Mouse (Mus musculus): ENCODE data around the gene Dkk3. TPM values are rescaled to one million over a fixed set of nuclear protein-coding genes. Genes with fewer than 3 reads are reported as not detected.

The Dkk3 gene
- polyA plus RNA-seq, 1 experiment from 2014 or later: 32.0 TPM

DNA sequence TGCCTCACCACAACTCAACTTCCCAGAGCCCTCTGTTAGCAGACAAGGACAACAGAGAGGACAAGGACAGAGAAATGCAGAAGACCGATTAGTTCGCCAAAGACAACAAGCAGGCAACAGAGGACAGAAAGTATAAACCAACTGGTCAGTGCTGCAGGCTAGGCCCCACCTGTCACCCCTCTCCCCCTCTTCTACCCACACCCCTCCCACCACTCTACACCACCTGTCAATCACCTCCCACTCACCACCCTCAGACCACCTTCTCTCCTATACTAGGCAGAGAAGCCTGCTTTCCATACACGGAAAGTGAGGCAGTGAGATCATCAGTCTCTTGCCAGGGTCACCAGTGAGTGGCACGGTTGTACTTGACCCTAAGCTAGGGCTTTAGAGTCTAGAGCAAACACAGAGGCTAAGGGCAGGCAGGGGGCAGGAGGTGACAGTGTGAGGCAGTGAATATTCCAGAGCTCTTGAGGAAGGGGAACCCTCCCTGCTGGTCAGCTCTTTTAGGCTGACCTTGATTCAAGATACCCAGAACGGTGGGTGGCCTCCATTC, 31.7 kb downstream of the Dkk3 start:
- no peak for ATAC-seq (ENCODE audit: low FRiP score)
- H3K9ac ChIP-seq: no peak overlapping the region
- no peak overlapping the region for H3K4me3 ChIP-seq (replicated peaks; ENCODE audit: low read length)
- H3K4me1 ChIP-seq (replicated peaks; ENCODE audit: control insufficient read depth, insufficient read depth, low read length): no peaks in the 10 kb centered on the region
- no peaks in the 10 kb centered on the region for H3K9me3 ChIP-seq (ENCODE audit: control insufficient read depth, low read length)
- no peak overlapping the region for H3K27ac ChIP-seq
- H3K27me3 ChIP-seq (ENCODE audit: control insufficient read depth, insufficient read depth, low read length): no peaks in the 10 kb centered on the region
- H3K36me3 ChIP-seq (replicated peaks; ENCODE audit: control insufficient read depth, insufficient read depth): no peaks in the 10 kb centered on the region
- WGBS: 69% methylated on average over 5 of the region's 5 CpGs
- no peak overlapping the region for H3K4me2 ChIP-seq (replicated peaks)
- DNase-seq (ENCODE audit: low spot score): no peak

DNA sequence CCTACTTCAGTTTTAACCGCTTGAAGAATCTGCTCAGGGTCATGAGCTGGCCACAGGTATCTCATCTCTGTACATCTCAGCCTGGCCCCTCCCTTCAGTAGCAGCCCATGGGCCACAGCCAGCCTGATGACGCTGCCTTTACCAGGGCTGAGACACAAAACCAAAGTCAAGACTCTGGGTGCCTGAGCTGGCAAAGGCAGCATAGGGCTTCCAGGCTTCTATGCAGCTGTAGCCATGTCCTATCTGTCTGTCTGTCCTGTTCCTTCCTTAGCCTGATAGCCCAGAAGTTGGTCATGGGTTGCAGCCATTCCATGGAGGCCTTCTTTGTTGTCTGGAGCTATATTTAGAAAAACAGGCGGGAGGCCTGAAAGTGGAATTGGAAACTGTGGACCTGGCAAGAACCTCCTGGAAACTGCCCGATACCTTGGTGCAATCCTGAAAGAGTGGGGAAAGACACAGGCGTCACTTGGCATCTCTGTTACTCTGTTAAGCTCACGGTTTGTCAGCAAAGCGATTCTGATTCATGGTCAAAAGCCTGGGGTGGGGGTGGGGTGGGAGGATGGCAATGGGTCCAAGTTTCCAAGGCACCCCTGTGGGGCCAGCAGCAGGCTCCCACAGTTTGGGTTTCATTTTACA, 33.1 kb downstream of the Dkk3 start:
- DNase-seq (ENCODE audit: low spot score) (no peak), ATAC-seq (ENCODE audit: low FRiP score) (no peak)
- no peaks in the 10 kb centered on the region for H3K9me3 ChIP-seq (ENCODE audit: control insufficient read depth, low read length)
- no peak overlapping the region for H3K4me3 ChIP-seq (replicated peaks; ENCODE audit: low read length)
- 87% methylated on average over 7 of the region's 7 CpGs for WGBS
- H3K4me2 ChIP-seq (replicated peaks): no peak overlapping the region
- no peak overlapping the region for H3K9ac ChIP-seq
- H3K27ac ChIP-seq: no peak overlapping the region
- H3K36me3 ChIP-seq (replicated peaks; ENCODE audit: control insufficient read depth, insufficient read depth): no peaks in the 10 kb centered on the region
- H3K27me3 ChIP-seq (ENCODE audit: control insufficient read depth, insufficient read depth, low read length): no peaks in the 10 kb centered on the region
- H3K4me1 ChIP-seq (replicated peaks; ENCODE audit: control insufficient read depth, insufficient read depth, low read length): no peaks in the 10 kb centered on the region

DNA sequence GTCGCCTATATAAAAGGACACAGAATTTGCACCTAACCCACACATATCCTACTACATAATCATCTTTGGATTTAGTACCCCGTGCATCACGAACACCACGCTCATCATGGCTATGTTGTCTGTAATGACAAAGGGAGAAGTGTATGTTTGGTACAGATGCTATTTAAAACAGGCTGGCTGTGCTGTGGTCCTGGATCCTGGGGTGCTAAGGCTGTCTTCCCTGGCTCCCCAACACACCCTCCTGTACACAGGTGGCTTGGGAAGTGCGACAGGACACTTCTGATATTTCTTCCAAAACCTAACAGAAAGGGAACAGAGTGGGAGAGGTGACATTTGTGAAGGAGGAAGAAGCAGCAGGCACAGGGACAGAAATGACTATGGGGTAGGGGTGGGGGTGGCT, 35.2 kb downstream of the Dkk3 start:
- Histone ChIP-seq H3K4me3 (replicated peaks; ENCODE audit: low read length) (no peak overlapping the region), H3K4me2 (replicated peaks) (no peak overlapping the region), H3K4me1 (replicated peaks; ENCODE audit: control insufficient read depth, insufficient read depth, low read length) (no peaks in the 10 kb centered on the region), H3K36me3 (replicated peaks; ENCODE audit: control insufficient read depth, insufficient read depth) (no peaks in the 10 kb centered on the region), H3K27me3 (ENCODE audit: control insufficient read depth, insufficient read depth, low read length) (no peaks in the 10 kb centered on the region), H3K27ac (no peak overlapping the region), H3K9ac (no peak overlapping the region), H3K9me3 (ENCODE audit: control insufficient read depth, low read length) (no peaks in the 10 kb centered on the region)
- ATAC-seq (ENCODE audit: low FRiP score) (no peak), DNase-seq (ENCODE audit: low spot score) (no peak)
- 92% methylated on average over 5 of the region's 5 CpGs for WGBS

DNA sequence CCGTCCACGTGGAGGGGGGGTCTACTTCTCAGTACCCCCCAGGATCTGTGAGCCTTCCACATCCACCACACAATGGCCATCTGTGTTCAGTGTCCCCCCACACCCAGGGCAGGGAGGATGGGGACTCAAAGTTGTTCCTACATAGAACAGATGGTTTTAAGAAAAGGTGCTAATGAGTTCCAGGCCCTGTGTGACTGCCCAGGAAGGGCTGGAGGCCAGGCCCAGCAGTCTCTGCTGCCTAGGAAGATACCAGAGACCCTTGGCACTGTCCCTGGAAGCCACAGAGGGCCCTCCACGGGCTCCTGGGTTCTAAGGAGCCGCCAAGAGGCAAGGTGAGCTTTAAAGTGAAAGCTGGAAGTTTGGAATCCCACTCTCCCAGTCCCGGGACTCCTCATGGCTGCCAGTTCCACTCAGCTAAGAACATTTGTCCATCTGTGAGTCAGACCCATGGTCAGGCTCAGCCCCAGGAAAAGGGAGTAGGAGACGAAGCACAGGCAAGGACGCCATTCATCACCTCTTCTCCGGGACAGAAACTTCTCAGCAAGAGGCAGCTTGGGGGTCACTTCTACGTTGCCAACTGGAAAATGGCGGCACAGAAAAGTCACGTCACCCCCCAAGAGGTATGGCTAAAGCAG, 36.9 kb downstream of the Dkk3 start:
- Histone ChIP-seq H3K4me2 (replicated peaks) (no peak overlapping the region), H3K9ac (no peak overlapping the region), H3K27me3 (ENCODE audit: control insufficient read depth, insufficient read depth, low read length) (no peaks in the 10 kb centered on the region), H3K36me3 (replicated peaks; ENCODE audit: control insufficient read depth, insufficient read depth) (no peaks in the 10 kb centered on the region), H3K27ac (no peak overlapping the region), H3K4me1 (replicated peaks; ENCODE audit: control insufficient read depth, insufficient read depth, low read length) (no peaks in the 10 kb centered on the region), H3K4me3 (replicated peaks; ENCODE audit: low read length) (no peak overlapping the region), H3K9me3 (ENCODE audit: control insufficient read depth, low read length) (no peaks in the 10 kb centered on the region)
- ATAC-seq (ENCODE audit: low FRiP score) (no peak), DNase-seq (ENCODE audit: low spot score) (no peak)
- 80% methylated on average over 11 of the region's 11 CpGs for WGBS

DNA sequence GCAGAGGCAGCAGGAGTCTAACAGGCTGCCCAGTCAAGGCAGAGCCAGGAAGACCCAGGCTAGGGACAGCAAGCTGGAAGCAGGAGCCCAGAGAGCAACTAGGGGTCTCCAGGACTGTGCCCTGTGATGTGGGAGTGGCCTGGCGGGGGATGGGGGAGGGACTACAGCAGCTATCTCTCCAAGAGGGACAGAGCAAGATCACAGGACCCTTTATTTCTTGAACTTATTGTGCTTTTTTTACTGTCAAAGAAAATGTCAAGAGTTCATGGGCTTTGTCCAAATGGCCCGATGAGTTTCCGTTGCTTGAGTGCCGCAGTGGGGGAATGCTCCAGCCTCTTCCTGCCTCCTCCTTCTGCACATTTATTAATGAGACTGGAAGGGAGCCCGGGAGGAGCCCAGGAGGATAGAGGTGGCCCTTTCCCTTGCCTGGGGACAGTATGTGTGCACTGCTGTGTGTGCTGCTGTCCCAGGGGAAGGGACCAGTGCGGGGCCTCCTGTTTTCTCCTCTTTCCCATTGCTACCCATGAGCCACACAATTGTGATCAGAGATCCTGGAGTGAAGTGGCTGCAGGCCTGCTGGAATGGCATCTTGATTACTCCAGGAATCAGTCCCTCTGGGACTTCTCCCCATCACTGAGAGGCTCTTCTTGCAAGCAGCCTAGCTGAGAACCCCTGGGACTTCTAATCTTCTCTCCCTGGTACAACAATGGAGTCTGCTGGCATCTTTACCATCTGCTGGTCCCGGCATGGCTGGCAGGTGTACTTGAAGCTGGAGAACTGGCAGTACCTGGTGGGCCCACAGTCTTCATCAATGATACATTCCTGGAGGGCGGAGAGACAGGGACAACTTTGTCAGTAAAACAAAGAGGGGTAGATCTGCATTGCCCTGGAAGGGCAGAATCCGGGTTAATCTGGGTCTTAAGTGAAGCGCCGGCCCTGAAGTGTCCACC, 37.7 kb downstream of the Dkk3 start:
- DNase-seq (ENCODE audit: low spot score): no peak
- no peaks in the 10 kb centered on the region for H3K4me1 ChIP-seq (replicated peaks; ENCODE audit: control insufficient read depth, insufficient read depth, low read length)
- no peak overlapping the region for H3K27ac ChIP-seq
- no peaks in the 10 kb centered on the region for H3K27me3 ChIP-seq (ENCODE audit: control insufficient read depth, insufficient read depth, low read length)
- WGBS: 59% methylated on average over 11 of the region's 11 CpGs
- no peaks in the 10 kb centered on the region for H3K36me3 ChIP-seq (replicated peaks; ENCODE audit: control insufficient read depth, insufficient read depth)
- no peak overlapping the region for H3K4me2 ChIP-seq (replicated peaks)
- ATAC-seq (ENCODE audit: low FRiP score): no peak
- no peak overlapping the region for H3K9ac ChIP-seq
- H3K9me3 ChIP-seq (ENCODE audit: control insufficient read depth, low read length): no peaks in the 10 kb centered on the region
- H3K4me3 ChIP-seq (replicated peaks; ENCODE audit: low read length): no peak overlapping the region

DNA sequence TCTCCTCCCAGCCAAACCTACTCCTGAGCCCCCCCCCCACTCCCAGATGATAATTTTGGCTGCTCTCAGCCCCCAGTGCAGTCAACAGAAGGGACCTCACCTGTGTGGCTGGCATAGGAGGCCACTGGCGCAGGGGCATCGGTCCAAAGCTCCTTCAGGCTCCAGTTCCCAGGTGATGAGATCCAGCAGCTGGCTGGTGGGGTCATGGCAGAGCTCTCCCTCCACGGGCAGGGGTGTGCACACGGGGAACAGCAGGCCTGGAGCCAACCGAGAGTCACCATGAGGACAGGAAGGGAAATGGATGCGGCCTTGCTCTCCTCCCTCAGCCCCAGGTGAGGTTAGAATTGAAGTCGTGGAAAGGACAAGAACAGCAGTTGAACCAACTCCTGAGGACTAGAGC, 39.6 kb downstream of the Dkk3 start:
- WGBS: 87% methylated on average over 7 of the region's 7 CpGs
- Histone ChIP-seq H3K9ac (no peak overlapping the region), H3K9me3 (ENCODE audit: control insufficient read depth, low read length) (no peaks in the 10 kb centered on the region), H3K4me3 (replicated peaks; ENCODE audit: low read length) (no peak overlapping the region), H3K27me3 (ENCODE audit: control insufficient read depth, insufficient read depth, low read length) (no peaks in the 10 kb centered on the region), H3K4me1 (replicated peaks; ENCODE audit: control insufficient read depth, insufficient read depth, low read length) (no peaks in the 10 kb centered on the region), H3K27ac (no peak overlapping the region), H3K36me3 (replicated peaks; ENCODE audit: control insufficient read depth, insufficient read depth) (no peaks in the 10 kb centered on the region), H3K4me2 (replicated peaks) (no peak overlapping the region)
- ATAC-seq (ENCODE audit: low FRiP score): no peak
- no peak for DNase-seq (ENCODE audit: low spot score)

DNA sequence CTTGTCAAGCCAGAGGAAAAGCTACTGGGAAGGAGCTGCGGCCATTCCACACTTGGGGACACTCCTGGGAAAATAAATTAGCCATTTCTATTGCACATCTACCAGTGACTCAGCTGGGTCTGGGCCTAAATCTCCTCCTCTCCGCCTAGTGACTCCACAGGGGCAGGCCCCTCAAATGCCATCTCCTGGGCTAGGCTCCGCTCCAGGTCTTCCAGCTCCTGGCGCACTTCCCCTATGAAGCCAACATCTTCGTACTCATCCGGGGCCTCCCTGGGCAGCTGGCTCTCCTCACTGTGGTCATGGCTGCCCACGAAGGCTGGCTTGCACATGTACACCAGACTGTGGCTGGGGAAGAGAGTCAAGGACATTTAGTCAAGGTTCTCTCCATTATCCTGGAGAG, 40.8 kb downstream of the Dkk3 start:
- no peak for ATAC-seq (ENCODE audit: low FRiP score)

DNA sequence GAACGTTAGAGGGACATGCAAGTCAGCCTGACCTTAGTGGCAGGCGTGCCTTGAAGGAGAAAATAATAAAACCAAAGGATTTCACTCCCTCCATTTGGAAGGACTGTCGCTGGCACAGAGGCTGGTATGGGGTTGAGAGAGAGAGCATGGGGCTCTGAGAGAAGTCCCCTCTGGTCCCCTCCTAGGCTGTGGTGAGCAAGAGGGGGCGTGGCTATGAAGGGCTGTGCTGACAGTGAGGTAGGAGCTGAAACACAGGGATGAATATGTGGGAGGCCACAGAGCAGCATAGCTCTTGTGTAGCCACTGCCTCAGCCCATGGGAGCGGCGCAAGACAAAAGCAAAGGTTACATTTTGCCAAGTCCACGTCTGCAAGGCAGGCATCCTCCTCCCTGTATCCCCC, 41.4 kb downstream of the Dkk3 start:
- ATAC-seq (ENCODE audit: low FRiP score): no peak
- H3K27ac ChIP-seq: no peak overlapping the region
- H3K9ac ChIP-seq: no peak overlapping the region
- no peak overlapping the region for H3K4me2 ChIP-seq (replicated peaks)
- WGBS: 80% methylated on average over 7 of the region's 7 CpGs
- H3K36me3 ChIP-seq (replicated peaks; ENCODE audit: control insufficient read depth, insufficient read depth): 0 out of 2 replicates have a peak, but pooled peaks cover under 1% of the 10 kb centered on the region
- DNase-seq (ENCODE audit: low spot score): no peak
- H3K4me1 ChIP-seq (replicated peaks; ENCODE audit: control insufficient read depth, insufficient read depth, low read length): no peaks in the 10 kb centered on the region
- H3K27me3 ChIP-seq (ENCODE audit: control insufficient read depth, insufficient read depth, low read length): no peaks in the 10 kb centered on the region
- no peaks in the 10 kb centered on the region for H3K9me3 ChIP-seq (ENCODE audit: control insufficient read depth, low read length)
- no peak overlapping the region for H3K4me3 ChIP-seq (replicated peaks; ENCODE audit: low read length)

More for the DNA sequence above, 40.8 kb downstream of the Dkk3 start:
- Histone ChIP-seq H3K36me3 (replicated peaks; ENCODE audit: control insufficient read depth, insufficient read depth) (no peaks in the 10 kb centered on the region), H3K4me1 (replicated peaks; ENCODE audit: control insufficient read depth, insufficient read depth, low read length) (no peaks in the 10 kb centered on the region), H3K4me2 (replicated peaks) (no peak overlapping the region), H3K9ac (no peak overlapping the region), H3K27ac (no peak overlapping the region), H3K27me3 (ENCODE audit: control insufficient read depth, insufficient read depth, low read length) (no peaks in the 10 kb centered on the region), H3K4me3 (replicated peaks; ENCODE audit: low read length) (no peak overlapping the region), H3K9me3 (ENCODE audit: control insufficient read depth, low read length) (no peaks in the 10 kb centered on the region)
- DNase-seq (ENCODE audit: low spot score): no peak
- WGBS: 89% methylated on average over 7 of the region's 7 CpGs
